Mouse (Mus musculus): ENCODE measurements around the gene Nudt3.
A peak's percentile ranks its signal among the peaks of the same experiment; 100 is the strongest.

The Nudt3 gene

GRCm38 (mm10) chr17:27596376-27597190 is 26.7 kb downstream of the Nudt3 start:
- no peak for DNase-seq (ENCODE audit: low spot score)

- no peak for DNase-seq (ENCODE audit: low spot score)
Observed at GRCm38 (mm10) chr17:27595659-27596375, 27.5 kb downstream of the Nudt3 start.

- no peak for DNase-seq (ENCODE audit: low spot score)
Observed at GRCm38 (mm10) chr17:27592565-27592910, 30.8 kb downstream of the Nudt3 start.

- DNase-seq (ENCODE audit: low spot score), result no peak
Observed at GRCm38 (mm10) chr17:27591826-27592564, 31.3 kb downstream of the Nudt3 start.

- no peak for DNase-seq (ENCODE audit: low spot score)
Observed at GRCm38 (mm10) chr17:27588231-27588630, 35.1 kb downstream of the Nudt3 start.

- peak; percentile 47 for DNase-seq (ENCODE audit: low spot score)
Observed at GRCm38 (mm10) chr17:27587252-27587651, 36.0 kb downstream of the Nudt3 start.

GRCm38 (mm10) chr17:27586661-27587060 is 36.6 kb downstream of the Nudt3 start:
- DNase-seq (ENCODE audit: low spot score), result peak; percentile 34

- DNase-seq (ENCODE audit: low spot score), result no peak
Observed at GRCm38 (mm10) chr17:27583185-27583894, 40.0 kb downstream of the Nudt3 start.

- DNase-seq (ENCODE audit: low spot score), result no peak
Observed at GRCm38 (mm10) chr17:27580392-27581068, 42.8 kb downstream of the Nudt3 start.

- no peak for DNase-seq (ENCODE audit: low spot score)
Observed at GRCm38 (mm10) chr17:27579816-27580215, 43.5 kb downstream of the Nudt3 start.

GRCm38 (mm10) chr17:27578487-27578886 is 44.8 kb downstream of the Nudt3 start:
- no peak for DNase-seq (ENCODE audit: low spot score)

- no peak for DNase-seq (ENCODE audit: low spot score)
Observed at GRCm38 (mm10) chr17:27577468-27577867, 45.8 kb downstream of the Nudt3 start.

GRCm38 (mm10) chr17:27576056-27576455 is 47.2 kb downstream of the Nudt3 start:
- no peak for DNase-seq (ENCODE audit: low spot score)

GRCm38 (mm10) chr17:27575116-27575776 is 48.0 kb downstream of the Nudt3 start:
- DNase-seq (ENCODE audit: low spot score), result no peak

GRCm38 (mm10) chr17:27574470-27575115 is 48.7 kb downstream of the Nudt3 start:
- DNase-seq (ENCODE audit: low spot score), result no peak

GRCm38 (mm10) chr17:27573772-27574320 is 49.4 kb downstream of the Nudt3 start:
- no peak for DNase-seq (ENCODE audit: low spot score)

GRCm38 (mm10) chr17:27571315-27571714 is 52.0 kb downstream of the Nudt3 start:
- no peak for DNase-seq (ENCODE audit: low spot score)

- no peak for DNase-seq (ENCODE audit: low spot score)
Observed at GRCm38 (mm10) chr17:27568228-27568627, 55.1 kb downstream of the Nudt3 start.

GRCm38 (mm10) chr17:27565942-27566267 is 57.4 kb downstream of the Nudt3 start:
- DNase-seq (ENCODE audit: low spot score), result no peak
